Mouse (Mus musculus) lung, postnatal 0 days (tissue): ENCODE measurements at regions not wholly inside any gene's neighbourhood (a gene's known extent, or its start where the extent isn't known, plus 50 kb on each side); places are given as distances from the start of the nearest gene placed in this dataset.

Experiments used
- ATAC-seq: fragments of 200-750 bp; cut with Nextera tagmentation; 2 replicates; pipeline ENCODE4 v1.8.0; 2017; ENCODE audit warnings: moderate library complexity
- DNase-seq: peaks from one replicate; pipeline ENCODE4 v3.0.0-alpha.2; 2016; ENCODE audit warnings: low spot score
- H3K27ac ChIP-seq: fragments of 300-500 bp; sonication (generic); 2 replicates; pipeline ENCODE4 v1.5.1; 2014; ENCODE audit warnings: antibody characterized with exemption, mild to moderate bottlenecking, low read length, mixed read lengths
- H3K27me3 ChIP-seq: fragments of 300-500 bp; sonication (generic); replicated peaks from 2 replicates; pipeline ENCODE4 v1.6.1; 2014; ENCODE audit warnings: low read length, mixed read lengths; ENCODE audit not compliant: insufficient read depth
- H3K36me3 ChIP-seq: fragments of 300-500 bp; sonication (generic); 2 replicates; pipeline ENCODE4 v1.6.1; 2014; ENCODE audit warnings: low read length, mixed read lengths; ENCODE audit not compliant: insufficient read depth
- H3K4me1 ChIP-seq: fragments of 300-500 bp; sonication (generic); 2 replicates; pipeline ENCODE4 v1.6.1; 2014; ENCODE audit warnings: antibody characterized with exemption, low read depth, low read length, mixed read lengths; ENCODE audit not compliant: insufficient read depth
- H3K4me2 ChIP-seq: fragments of 300-500 bp; sonication (generic); replicated peaks from 2 replicates; pipeline ENCODE4 v1.6.1; 2014; ENCODE audit warnings: low read depth, mild to moderate bottlenecking, low read length, moderate library complexity, mixed read lengths
- H3K4me3 ChIP-seq: fragments of 300-500 bp; sonication (generic); 2 replicates; pipeline ENCODE4 v1.5.1; 2014; ENCODE audit warnings: low read depth, low read length
- H3K9ac ChIP-seq: fragments of 300-500 bp; sonication (generic); replicated peaks from 2 replicates; pipeline ENCODE4 v1.6.1; 2014; ENCODE audit warnings: low read depth, mild to moderate bottlenecking
- H3K9me3 ChIP-seq: fragments of 300-500 bp; sonication (generic); 2 replicates; pipeline ENCODE4 v1.6.1; 2016; ENCODE audit warnings: low read length, mixed read lengths
- CTCF ChIP-seq: IDR thresholded peaks from 2 replicates; pipeline ENCODE4 v1.5.1; 2016; ENCODE audit warnings: antibody characterized with exemption, mild to moderate bottlenecking
- EP300 ChIP-seq: IDR thresholded peaks from 2 replicates; pipeline ENCODE4 v1.6.1; 2016; ENCODE audit warnings: antibody characterized with exemption, mild to moderate bottlenecking, control low read depth
- WGBS: fragments of 180-500 bp; shearing (Covaris S2); extraction: QIAGEN DNeasy Blood & Tissue Kit; methylation state at CpG from one replicate; pipeline ENCODE4 v1.1.7; 2014; 5-methylcytosine and 5-hydroxymethylcytosine counted together

DNA sequence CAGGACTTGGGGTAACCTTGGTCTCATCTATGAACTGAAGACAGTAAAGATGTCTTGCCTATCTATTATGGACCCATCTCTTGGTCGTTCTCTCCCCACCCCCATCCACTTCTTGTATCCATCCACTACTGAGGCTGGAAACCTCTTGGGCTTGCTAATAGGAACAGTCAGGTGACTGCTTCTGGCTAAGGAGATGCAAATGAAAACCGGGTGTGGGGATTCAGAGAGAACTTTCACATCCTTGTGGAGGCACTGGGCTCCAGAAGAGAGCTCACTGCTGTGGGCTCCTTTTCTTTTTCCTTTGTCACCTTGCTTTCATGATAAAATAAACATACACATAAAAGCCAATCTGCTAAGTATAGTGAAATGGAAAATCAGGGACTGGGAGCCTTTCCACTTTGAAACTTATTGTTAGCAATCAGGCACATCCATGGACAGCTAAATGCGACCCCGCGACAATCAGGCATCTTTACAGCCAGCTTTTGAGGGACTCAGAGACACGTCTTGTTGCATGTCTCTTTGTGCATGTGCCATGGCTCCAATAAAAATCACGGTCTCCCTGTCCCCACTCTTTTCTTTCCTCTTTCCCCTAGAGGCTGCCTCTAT lies 115.0 kb upstream of the Plxnc1 start:
- H3K27me3 ChIP-seq: no peaks in the 10 kb centered on the region
- 74% methylated on average over 7 of the region's 7 CpGs for WGBS
- TF ChIP-seq EP300 (0 out of 2 replicates have a peak, but pooled peaks have one; percentile 1), CTCF (no peak)
- DNase-seq (no peak), ATAC-seq (no peak)
- no peaks in the 10 kb centered on the region for H3K36me3 ChIP-seq
- no peaks in the 10 kb centered on the region for H3K9me3 ChIP-seq
- H3K9ac ChIP-seq: no peak overlapping the region
- no peak overlapping the region for H3K4me2 ChIP-seq
- H3K27ac ChIP-seq: no peak overlapping the region
- H3K4me1 ChIP-seq: no peaks in the 10 kb centered on the region
- H3K4me3 ChIP-seq: no peak overlapping the region

DNA sequence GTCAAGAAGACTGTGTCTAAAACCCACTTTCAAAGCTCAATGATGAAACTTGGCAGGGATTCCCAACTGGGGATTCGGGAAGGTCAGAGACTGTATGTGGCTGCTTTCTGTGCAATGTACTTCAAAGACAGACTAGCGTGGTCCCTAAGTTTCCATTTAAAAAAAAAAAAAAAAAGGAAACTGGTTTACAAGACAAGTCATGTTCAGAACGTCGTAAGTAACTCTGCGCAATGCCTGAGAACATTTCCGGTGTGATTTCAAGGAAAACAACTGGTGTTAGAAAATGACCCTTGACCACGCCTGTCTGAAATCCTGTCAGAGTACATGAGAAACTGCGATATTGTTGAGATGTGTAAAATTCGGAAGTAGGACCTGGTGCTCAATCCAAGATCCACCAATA lies 114.4 kb upstream of the Plxnc1 start:
- Histone ChIP-seq H3K4me3 (no peak overlapping the region), H3K9me3 (no peaks in the 10 kb centered on the region), H3K36me3 (no peaks in the 10 kb centered on the region), H3K4me1 (no peaks in the 10 kb centered on the region), H3K27ac (0 out of 2 replicates have a peak overlapping the region, but pooled peaks have one; percentile 2), H3K4me2 (no peak overlapping the region), H3K9ac (no peak overlapping the region), H3K27me3 (no peaks in the 10 kb centered on the region)
- TF ChIP-seq CTCF (no peak), EP300 (peak; percentile 85)
- DNase-seq (peak; percentile 87), ATAC-seq (peak; percentile 76)
- 54% methylated on average over 9 of the region's 9 CpGs for WGBS

DNA sequence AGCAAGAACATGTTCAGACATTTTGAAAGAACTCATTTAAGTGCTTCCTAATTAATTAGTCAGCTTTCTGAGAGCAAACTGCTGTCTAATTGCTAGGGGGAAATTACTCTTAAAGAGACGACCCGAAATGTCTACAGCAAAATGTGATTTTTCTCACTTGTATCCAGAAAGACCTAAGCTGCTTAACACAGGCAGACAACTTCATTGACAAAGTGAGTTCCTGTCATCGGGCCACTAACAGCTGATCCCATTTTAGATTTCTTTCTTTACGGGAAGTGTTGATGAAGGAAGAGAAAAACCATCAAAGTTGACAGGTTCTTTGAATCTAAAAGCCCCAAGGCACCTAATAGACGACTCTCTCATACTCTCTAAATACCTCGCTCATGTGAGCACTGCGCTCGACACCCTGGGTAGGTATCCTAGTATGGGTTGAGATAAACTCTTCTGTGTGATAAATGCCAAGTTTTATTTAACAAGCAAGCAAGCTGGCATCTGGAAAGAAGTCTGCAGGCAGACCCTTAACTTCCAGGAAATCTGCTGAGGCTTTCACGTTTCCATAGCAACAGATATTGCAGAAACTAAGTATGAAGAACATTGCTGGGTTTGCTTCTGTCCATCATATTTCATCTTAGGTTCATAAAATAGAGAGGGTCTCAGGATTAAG lies 112.5 kb upstream of the Plxnc1 start:
- DNase-seq: peak; percentile 34
- Histone ChIP-seq H3K27ac (no peak overlapping the region), H3K4me3 (no peak overlapping the region), H3K9ac (no peak overlapping the region), H3K36me3 (no peaks in the 10 kb centered on the region), H3K4me1 (no peaks in the 10 kb centered on the region), H3K9me3 (no peaks in the 10 kb centered on the region), H3K27me3 (no peaks in the 10 kb centered on the region), H3K4me2 (no peak overlapping the region)
- WGBS: 71% methylated on average over 9 of the region's 9 CpGs
- TF ChIP-seq EP300: no peak
- no peak for ATAC-seq

DNA sequence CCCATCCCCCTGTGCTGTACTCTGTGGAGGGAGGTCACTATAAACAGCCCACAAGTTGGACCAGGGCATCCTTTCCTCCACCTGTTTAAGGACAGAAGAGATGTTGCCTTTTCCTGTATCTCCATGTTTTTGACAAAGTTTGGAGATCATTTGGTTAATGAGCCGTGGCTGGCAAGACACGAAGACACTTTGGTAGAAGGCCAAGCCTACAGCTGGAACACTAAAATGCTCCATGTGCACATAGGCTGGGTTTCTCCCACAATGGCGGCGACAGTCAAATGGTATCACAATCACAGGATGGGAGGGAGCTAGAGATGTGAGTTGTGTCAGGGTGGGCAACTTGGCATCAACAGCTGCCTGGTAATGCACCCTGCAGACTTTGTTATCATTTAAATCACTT lies 111.9 kb upstream of the Plxnc1 start:
- Histone ChIP-seq H3K9ac (no peak overlapping the region), H3K9me3 (no peaks in the 10 kb centered on the region), H3K36me3 (no peaks in the 10 kb centered on the region), H3K27ac (no peak overlapping the region), H3K27me3 (no peaks in the 10 kb centered on the region), H3K4me1 (no peaks in the 10 kb centered on the region), H3K4me2 (no peak overlapping the region), H3K4me3 (no peak overlapping the region)
- TF ChIP-seq EP300: no peak
- TF ChIP-seq CTCF: no peak
- ATAC-seq (no peak), DNase-seq (peak; percentile 65)
- 75% methylated on average over 4 of the region's 4 CpGs for WGBS

GRCm38 (mm10) chr10:95054869-95055268 lies 110.2 kb upstream of the Plxnc1 start:
- no peaks in the 10 kb centered on the region for H3K27me3 ChIP-seq
- H3K4me1 ChIP-seq: no peaks in the 10 kb centered on the region
- ATAC-seq (no peak), DNase-seq (no peak)
- TF ChIP-seq EP300 (no peak), CTCF (no peak)
- H3K36me3 ChIP-seq: no peaks in the 10 kb centered on the region
- H3K4me3 ChIP-seq: no peak overlapping the region
- WGBS: 69% methylated on average over 3 of the region's 3 CpGs
- no peaks in the 10 kb centered on the region for H3K9me3 ChIP-seq
- no peak overlapping the region for H3K9ac ChIP-seq
- H3K4me2 ChIP-seq: no peak overlapping the region
- H3K27ac ChIP-seq: no peak overlapping the region

GRCm38 (mm10) chr10:95048790-95049189 lies 104.2 kb upstream of the Plxnc1 start:
- ATAC-seq (peak; percentile 78), DNase-seq (peak; percentile 80)
- Histone ChIP-seq H3K9me3 (no peaks in the 10 kb centered on the region), H3K4me2 (no peak overlapping the region), H3K27me3 (no peaks in the 10 kb centered on the region), H3K36me3 (no peaks in the 10 kb centered on the region), H3K27ac (peak overlapping the region; percentile 68; the same call in 1 of the 2 replicates), H3K4me3 (no peak overlapping the region), H3K4me1 (no peaks in the 10 kb centered on the region), H3K9ac (no peak overlapping the region)
- TF ChIP-seq CTCF (no peak), EP300 (peak; percentile 94)
- 49% methylated on average over 5 of the region's 5 CpGs for WGBS
